Mouse (Mus musculus): ENCODE measurements around the gene Tbx10. TPM values are rescaled to one million over a fixed set of nuclear protein-coding genes. Genes with fewer than 3 reads are reported as not detected.

Gene Tbx10
- polyA plus RNA-seq, 1 experiment from 2014 or later: 0.21 TPM

DNA sequence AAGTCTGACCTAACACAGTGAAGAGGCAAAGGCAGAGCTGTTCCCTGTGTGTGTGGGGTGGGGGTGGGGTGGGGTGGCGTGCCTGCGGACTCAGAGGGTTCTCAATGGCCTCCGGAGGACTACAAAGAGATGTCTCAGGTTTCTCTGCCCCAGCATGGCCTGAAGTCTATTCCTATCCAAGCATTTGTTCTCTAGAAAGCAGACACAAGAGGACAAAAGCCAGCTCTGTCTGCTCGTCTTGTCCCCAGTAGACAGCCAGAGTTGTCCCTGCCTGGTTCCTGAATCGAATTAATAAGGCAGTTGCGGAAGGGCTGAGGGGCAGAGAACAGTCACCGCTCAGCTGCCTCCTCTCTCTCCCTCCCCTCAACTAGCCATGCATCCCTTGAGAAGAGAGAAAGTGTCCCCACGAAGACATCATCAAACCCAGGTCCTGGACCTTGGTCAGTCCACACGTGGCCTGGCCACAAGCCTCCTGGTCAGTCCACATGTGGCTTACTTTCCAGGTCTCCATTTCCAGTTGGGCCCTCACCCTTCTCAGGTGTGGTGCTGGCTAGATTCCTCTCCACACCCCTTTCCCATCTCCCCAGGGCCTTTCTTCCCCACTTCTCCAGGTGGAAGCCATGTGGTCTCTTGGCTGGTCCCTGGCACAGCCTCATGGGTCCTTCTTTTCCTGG lies 8.9 kb upstream of the Tbx10 start:
- 22% methylated on average over 9 of the region's 9 CpGs for WGBS
- Histone ChIP-seq H3K27me3 (replicated peaks; ENCODE audit: low read depth, poor library complexity, severe bottlenecking) (no peaks in the 10 kb centered on the region; the same call in 1 of the 2 replicates), H3K27ac (replicated peaks) (peak overlapping the region; percentile 74), H3K36me3 (replicated peaks) (no peaks in the 10 kb centered on the region), H3K9me3 (peaks cover 2% of the 10 kb centered on the region; the same call in 1 of the 2 replicates), H3K4me3 (0 out of 2 replicates have a peak overlapping the region, but pooled peaks have one; percentile 5), H3K4me1 (peaks cover 58% of the 10 kb centered on the region)
- DNase-seq (ENCODE audit: low spot score): peak; percentile 53

DNA sequence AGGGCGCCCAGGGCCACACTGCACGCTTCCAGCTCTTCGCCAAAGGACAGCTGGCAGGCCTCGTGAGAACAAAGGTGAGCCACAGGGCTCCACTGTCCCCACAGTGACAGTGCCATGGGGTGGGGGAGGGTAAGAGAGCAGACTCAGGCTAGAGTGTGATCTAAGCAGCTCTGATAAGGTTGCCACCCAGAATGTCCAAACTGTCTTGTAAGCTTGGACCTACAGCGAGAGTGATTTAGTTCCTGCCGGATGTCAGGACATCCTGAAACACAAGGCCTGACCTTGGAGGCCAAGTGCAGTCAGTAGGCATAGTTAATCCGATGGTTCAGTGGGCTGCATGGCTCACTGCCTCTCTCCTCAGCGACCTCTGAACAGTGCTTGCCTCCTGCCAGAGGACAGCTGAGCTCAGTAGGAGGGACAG lies 7.3 kb upstream of the Tbx10 start:
- peaks cover 50% of the 10 kb centered on the region for H3K4me1 ChIP-seq
- peak overlapping the region; percentile 74 for H3K27ac ChIP-seq (replicated peaks)
- peak; percentile 33 for DNase-seq (ENCODE audit: low spot score)
- no peaks in the 10 kb centered on the region for H3K36me3 ChIP-seq (replicated peaks)
- WGBS: 34% methylated on average over 8 of the region's 8 CpGs
- H3K9me3 ChIP-seq: peaks cover 6% of the 10 kb centered on the region; the same call in 1 of the 2 replicates
- H3K4me3 ChIP-seq: no peak overlapping the region
- H3K27me3 ChIP-seq (replicated peaks; ENCODE audit: low read depth, poor library complexity, severe bottlenecking): no peaks in the 10 kb centered on the region; the same call in 1 of the 2 replicates

DNA sequence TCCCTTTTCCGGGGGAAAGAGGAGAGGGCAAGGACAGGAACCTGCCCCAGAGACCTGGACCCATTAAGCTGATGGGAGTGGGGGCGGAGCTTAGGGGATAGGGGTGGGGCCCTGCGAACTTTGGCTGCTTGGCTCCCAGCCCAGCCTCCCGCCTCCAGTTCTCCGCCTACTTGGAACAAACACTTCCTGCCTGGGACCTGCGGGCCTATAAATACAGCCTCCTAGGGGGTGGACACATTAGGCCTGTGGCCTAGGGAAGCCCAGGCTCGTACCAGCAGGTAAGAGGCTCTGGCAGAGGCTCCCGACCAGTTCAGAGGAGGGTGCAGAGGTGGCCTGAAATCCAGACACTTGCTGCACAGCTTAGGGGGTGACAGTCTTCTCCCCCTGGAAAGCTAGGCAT lies 6.2 kb upstream of the Tbx10 start, which contains the start of gene Acy3:
Acy3 (plus strand) TSS at position 237 of the 400 bp plus-strand sequence.
- Histone ChIP-seq H3K9me3 (peaks cover 6% of the 10 kb centered on the region; the same call in 1 of the 2 replicates), H3K27me3 (replicated peaks; ENCODE audit: low read depth, poor library complexity, severe bottlenecking) (no peaks in the 10 kb centered on the region), H3K27ac (replicated peaks) (peak within 1 kb of the TSS; percentile 74), H3K4me3 (peak within 1 kb of the TSS; percentile 12; the same call in 1 of the 2 replicates), H3K4me1 (peaks cover 53% of the 10 kb centered on the region), H3K36me3 (replicated peaks) (no peaks in the 10 kb centered on the region)
- peak; percentile 60 for DNase-seq (ENCODE audit: low spot score)
- 21% methylated on average over 8 of the region's 8 CpGs for WGBS

DNA sequence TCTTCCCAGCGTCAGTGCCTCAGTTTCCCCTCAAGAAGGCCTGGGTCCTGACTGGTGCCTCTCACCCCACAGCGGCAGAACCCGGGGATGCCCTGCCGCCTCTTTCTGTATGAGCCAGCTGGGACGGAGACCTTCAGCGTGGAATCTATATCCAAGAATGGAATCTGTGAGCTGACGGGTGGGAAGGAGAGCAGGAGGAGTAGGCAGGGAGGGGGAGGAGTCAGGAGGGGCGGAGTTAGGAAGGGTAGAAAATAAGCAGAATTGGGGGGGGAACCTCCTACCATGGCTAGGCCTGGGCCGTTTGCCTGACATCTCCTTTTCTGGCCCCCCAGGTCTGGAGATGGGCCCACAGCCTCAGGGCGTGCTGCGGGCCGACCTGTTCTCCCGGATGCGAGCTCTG lies 4.5 kb upstream of the Tbx10 start:
- Histone ChIP-seq H3K4me1 (peaks cover 54% of the 10 kb centered on the region), H3K27me3 (replicated peaks; ENCODE audit: low read depth, poor library complexity, severe bottlenecking) (no peaks in the 10 kb centered on the region), H3K9me3 (peaks cover 6% of the 10 kb centered on the region; the same call in 1 of the 2 replicates), H3K27ac (replicated peaks) (no peak overlapping the region), H3K36me3 (replicated peaks) (no peaks in the 10 kb centered on the region), H3K4me3 (no peak overlapping the region)
- 88% methylated on average over 14 of the region's 14 CpGs for WGBS
- no peak for DNase-seq (ENCODE audit: low spot score)

DNA sequence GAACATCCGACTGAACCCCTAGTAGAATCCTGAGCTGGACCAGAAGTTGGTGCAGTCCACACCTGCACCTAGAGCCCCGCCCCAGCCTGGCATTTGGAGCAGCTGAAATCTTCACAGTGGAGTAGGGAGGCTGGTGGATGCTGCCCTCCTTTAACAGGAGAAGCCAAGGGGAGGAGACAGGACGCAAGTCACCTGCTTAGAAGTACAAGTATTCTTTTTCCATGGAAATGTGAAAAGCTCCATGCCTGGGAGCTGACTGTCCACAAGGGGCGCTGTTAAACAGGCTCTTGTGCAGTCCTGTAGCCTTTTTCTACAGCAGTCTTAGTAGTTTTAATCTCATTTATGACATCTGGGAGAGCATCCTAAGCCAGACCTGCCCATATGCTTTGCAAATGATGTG lies 3.8 kb upstream of the Tbx10 start:
- no peak for DNase-seq (ENCODE audit: low spot score)

DNA sequence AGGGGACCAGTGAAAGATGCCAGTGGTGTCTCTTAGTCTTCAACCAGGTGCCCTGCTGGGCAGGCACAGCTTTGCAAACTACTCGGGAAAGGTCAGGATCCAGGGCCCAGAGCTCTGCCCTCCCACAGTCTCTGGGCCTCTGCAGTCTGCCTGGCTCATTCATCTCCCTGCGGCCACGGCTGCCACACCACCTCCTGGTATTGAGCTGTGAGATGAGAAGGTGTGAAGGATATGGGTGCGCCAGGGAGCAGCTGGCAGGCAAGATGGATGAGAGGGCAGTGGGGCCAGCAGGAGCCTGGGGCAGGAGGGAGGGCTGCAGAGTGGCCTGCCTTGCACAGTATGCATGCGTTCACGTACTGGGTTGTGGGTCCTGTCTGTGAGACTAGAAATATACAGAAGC lies 1.7 kb upstream of the Tbx10 start:
- no peak for DNase-seq (ENCODE audit: low spot score)
- H3K27ac ChIP-seq (replicated peaks): no peak overlapping the region; the same call in 1 of the 2 replicates
- H3K9me3 ChIP-seq: peaks cover 6% of the 10 kb centered on the region; the same call in 1 of the 2 replicates
- H3K27me3 ChIP-seq (replicated peaks; ENCODE audit: low read depth, poor library complexity, severe bottlenecking): no peaks in the 10 kb centered on the region
- no peak overlapping the region for H3K4me3 ChIP-seq
- WGBS: 69% methylated on average over 6 of the region's 6 CpGs
- H3K4me1 ChIP-seq: peaks cover 35% of the 10 kb centered on the region
- H3K36me3 ChIP-seq (replicated peaks): no peaks in the 10 kb centered on the region

More for the DNA sequence above, 3.8 kb upstream of the Tbx10 start:
- Histone ChIP-seq H3K9me3 (peaks cover 6% of the 10 kb centered on the region; the same call in 1 of the 2 replicates), H3K27ac (replicated peaks) (no peak overlapping the region), H3K27me3 (replicated peaks; ENCODE audit: low read depth, poor library complexity, severe bottlenecking) (no peaks in the 10 kb centered on the region), H3K4me3 (no peak overlapping the region), H3K4me1 (peaks cover 47% of the 10 kb centered on the region), H3K36me3 (replicated peaks) (no peaks in the 10 kb centered on the region)
- 84% methylated on average over 4 of the region's 4 CpGs for WGBS

DNA sequence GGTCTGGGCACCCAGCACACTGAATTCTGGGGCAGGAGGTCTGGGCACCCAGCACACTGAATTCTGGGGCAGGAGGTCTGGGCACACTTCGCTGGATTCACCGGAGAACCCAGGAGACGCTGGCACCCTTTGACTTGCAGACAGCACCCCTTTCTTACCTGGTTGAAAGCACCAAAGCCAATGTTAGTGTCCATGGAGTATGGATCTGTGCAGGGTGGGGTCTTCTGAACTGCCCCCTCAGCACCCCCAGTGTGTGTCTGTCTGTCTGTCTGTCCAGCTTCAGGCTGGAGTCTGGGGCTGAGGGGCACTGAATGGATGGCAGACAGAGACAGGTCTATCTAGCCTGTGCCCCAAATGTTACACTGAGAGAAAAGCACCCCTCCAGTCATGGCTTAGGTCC lies 990 bp upstream of the Tbx10 start:
- H3K27me3 ChIP-seq (replicated peaks; ENCODE audit: low read depth, poor library complexity, severe bottlenecking): no peaks in the 10 kb centered on the region
- no peaks in the 10 kb centered on the region for H3K36me3 ChIP-seq (replicated peaks)
- H3K4me1 ChIP-seq: peaks cover 35% of the 10 kb centered on the region
- H3K27ac ChIP-seq (replicated peaks): 0 out of 2 replicates have a peak overlapping the region, but pooled peaks have one; percentile 4
- H3K9me3 ChIP-seq: peaks cover 6% of the 10 kb centered on the region; the same call in 1 of the 2 replicates
- H3K4me3 ChIP-seq: no peak overlapping the region
- WGBS: 95% methylated on average over 3 of the region's 3 CpGs
- DNase-seq (ENCODE audit: low spot score): no peak

DNA sequence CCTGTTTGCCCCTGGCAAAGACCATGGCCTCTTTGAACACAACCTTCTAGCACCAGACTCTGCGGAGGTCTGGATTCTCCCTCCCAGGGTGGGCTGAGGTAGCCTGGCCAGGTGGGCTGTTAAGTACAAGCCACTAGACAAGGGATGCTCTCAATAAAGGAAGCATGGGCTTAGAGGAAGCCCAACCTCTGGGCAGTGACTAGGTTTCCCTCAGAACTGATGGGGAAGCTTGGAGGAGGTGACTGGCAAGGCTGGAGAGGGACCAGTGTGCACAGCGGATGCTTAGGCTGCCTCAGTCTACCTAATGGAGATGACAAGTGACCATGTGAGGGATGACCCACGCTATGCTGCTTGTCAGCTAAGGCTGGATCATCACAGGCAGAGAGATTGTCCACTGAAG lies 586 bp upstream of the Tbx10 start:
- H3K4me3 ChIP-seq: no peak overlapping the region
- DNase-seq (ENCODE audit: low spot score): no peak
- peaks cover 33% of the 10 kb centered on the region for H3K4me1 ChIP-seq
- 83% methylated on average over 3 of the region's 3 CpGs for WGBS
- peaks cover 6% of the 10 kb centered on the region; the same call in 1 of the 2 replicates for H3K9me3 ChIP-seq
- no peaks in the 10 kb centered on the region for H3K27me3 ChIP-seq (replicated peaks; ENCODE audit: low read depth, poor library complexity, severe bottlenecking)
- H3K36me3 ChIP-seq (replicated peaks): no peaks in the 10 kb centered on the region
- H3K27ac ChIP-seq (replicated peaks): 0 out of 2 replicates have a peak overlapping the region, but pooled peaks have one; percentile 4

DNA sequence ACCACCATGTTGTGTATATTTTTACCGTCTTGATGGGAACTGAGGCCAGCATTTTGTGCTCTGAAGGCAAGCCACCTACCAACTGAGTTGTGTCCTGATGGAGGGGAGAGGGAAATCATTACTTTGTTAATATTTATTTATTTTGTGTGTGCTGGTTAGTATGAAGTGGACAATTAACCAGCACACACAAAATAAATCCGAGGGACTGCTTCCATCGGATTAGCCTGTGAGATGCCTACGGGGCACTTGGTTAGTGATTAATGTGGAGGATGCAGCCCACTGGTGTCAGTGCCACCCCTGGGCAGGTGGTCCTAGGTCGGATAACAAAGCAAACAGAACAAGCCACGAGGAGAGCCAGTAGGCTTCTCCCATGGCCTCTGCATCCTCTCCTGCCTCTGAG lies 2.4 kb downstream of the Tbx10 start:
- Histone ChIP-seq H3K36me3 (replicated peaks) (no peaks in the 10 kb centered on the region), H3K9me3 (no peaks in the 10 kb centered on the region), H3K27me3 (replicated peaks; ENCODE audit: low read depth, poor library complexity, severe bottlenecking) (peaks cover 13% of the 10 kb centered on the region; the same call in 1 of the 2 replicates), H3K4me1 (peaks cover 51% of the 10 kb centered on the region), H3K4me3 (no peak overlapping the region), H3K27ac (replicated peaks) (no peak overlapping the region; the same call in 1 of the 2 replicates)
- no peak for DNase-seq (ENCODE audit: low spot score)
- 65% methylated on average over 6 of the region's 6 CpGs for WGBS

DNA sequence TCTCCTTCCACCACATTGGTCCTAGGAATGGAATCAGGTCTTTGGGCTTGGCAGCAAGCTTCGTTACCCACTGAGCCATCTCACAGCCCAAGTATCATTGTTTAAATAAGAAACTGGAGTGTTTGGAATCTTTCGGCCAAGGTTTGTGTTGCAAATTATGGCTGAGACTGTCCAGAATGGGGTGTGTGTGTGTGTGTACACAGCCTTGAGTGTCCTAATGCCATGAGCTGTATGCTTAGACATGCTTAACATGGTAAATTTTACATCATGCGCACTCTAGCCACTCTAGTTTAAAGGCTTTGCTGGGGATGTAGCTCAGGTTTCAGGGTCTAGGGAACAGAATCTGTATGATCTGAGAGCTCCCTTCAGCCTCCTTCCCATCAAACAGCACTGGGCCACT lies 3.0 kb downstream of the Tbx10 start:
- H3K27ac ChIP-seq (replicated peaks): no peak overlapping the region
- H3K27me3 ChIP-seq (replicated peaks; ENCODE audit: low read depth, poor library complexity, severe bottlenecking): peaks cover 13% of the 10 kb centered on the region; the same call in 1 of the 2 replicates
- no peaks in the 10 kb centered on the region for H3K36me3 ChIP-seq (replicated peaks)
- WGBS: 87% methylated on average over 3 of the region's 3 CpGs
- no peaks in the 10 kb centered on the region for H3K9me3 ChIP-seq
- peaks cover 51% of the 10 kb centered on the region for H3K4me1 ChIP-seq
- H3K4me3 ChIP-seq: no peak overlapping the region
- DNase-seq (ENCODE audit: low spot score): no peak

DNA sequence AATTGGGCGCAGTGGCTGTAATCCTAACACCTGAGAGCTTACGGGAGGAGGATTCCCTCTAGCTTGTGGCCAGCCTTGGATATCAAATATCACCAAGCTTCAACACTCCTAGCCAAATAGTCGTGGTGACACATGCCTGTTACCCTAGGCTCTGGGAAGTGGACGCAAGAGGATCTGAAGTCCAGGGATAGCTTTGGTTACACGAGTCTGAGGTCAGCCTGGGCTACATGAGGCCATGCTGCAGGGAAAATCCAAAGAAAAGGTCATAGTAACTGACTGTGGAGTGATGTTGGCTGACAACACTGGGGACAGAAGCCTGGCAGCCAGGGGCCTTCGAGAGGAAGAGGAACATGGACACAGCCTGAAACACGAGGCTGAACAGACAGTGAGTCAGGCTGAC lies 3.6 kb downstream of the Tbx10 start:
- Histone ChIP-seq H3K9me3 (no peaks in the 10 kb centered on the region), H3K4me3 (no peak overlapping the region), H3K27ac (replicated peaks) (no peak overlapping the region), H3K4me1 (peaks cover 55% of the 10 kb centered on the region), H3K36me3 (replicated peaks) (no peaks in the 10 kb centered on the region), H3K27me3 (replicated peaks; ENCODE audit: low read depth, poor library complexity, severe bottlenecking) (peaks cover 13% of the 10 kb centered on the region; the same call in 1 of the 2 replicates)
- DNase-seq (ENCODE audit: low spot score): no peak
- WGBS: 65% methylated on average over 7 of the region's 7 CpGs

DNA sequence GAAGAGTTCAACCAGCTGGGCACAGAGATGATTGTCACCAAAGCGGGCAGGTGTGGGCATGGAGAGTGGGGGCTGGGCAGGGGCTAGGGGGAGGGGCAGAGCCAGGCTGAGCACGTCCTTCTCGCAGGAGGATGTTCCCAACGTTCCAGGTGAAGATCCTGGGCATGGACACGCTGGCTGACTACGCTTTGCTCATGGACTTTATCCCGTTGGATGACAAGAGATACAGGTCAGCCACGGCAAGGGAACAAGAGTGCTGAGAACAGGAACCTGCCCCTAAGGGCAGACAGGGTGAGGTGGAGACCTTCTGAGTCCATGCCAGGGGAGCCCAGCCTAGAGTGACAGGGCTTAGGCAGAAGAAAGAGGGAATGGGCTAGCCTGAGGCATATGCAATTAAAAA lies 4.2 kb downstream of the Tbx10 start:
- Histone ChIP-seq H3K4me1 (peaks cover 61% of the 10 kb centered on the region), H3K36me3 (replicated peaks) (no peaks in the 10 kb centered on the region), H3K9me3 (no peaks in the 10 kb centered on the region), H3K27ac (replicated peaks) (no peak overlapping the region), H3K27me3 (replicated peaks; ENCODE audit: low read depth, poor library complexity, severe bottlenecking) (peaks cover 13% of the 10 kb centered on the region; the same call in 1 of the 2 replicates), H3K4me3 (no peak overlapping the region)
- WGBS: 81% methylated on average over 8 of the region's 8 CpGs
- no peak for DNase-seq (ENCODE audit: low spot score)

DNA sequence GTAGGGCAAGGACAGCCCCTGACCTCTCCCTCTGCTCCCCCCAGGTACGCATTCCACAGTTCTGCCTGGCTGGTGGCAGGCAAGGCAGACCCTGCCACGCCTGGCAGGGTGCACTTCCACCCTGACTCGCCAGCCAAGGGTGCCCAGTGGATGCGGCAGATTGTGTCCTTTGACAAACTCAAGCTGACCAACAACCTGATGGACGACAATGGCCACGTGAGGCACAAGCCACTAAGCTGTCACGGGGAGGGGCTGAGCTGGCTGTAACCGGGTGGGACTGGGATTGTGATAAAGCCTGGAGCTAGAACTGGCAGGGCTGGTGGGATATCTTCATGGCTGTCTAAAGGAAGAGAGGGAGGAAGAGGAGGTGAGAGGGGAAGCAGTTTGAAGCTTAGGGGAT lies 4.7 kb downstream of the Tbx10 start:
- 65% methylated on average over 8 of the region's 8 CpGs for WGBS
- H3K4me3 ChIP-seq: no peak overlapping the region
- H3K36me3 ChIP-seq (replicated peaks): no peaks in the 10 kb centered on the region
- H3K9me3 ChIP-seq: no peaks in the 10 kb centered on the region
- peaks cover 62% of the 10 kb centered on the region for H3K4me1 ChIP-seq
- peaks cover 13% of the 10 kb centered on the region; the same call in 1 of the 2 replicates for H3K27me3 ChIP-seq (replicated peaks; ENCODE audit: low read depth, poor library complexity, severe bottlenecking)
- no peak for DNase-seq (ENCODE audit: low spot score)
- no peak overlapping the region for H3K27ac ChIP-seq (replicated peaks)

Data from embryonic facial prominence, embryonic 10.5 days (tissue).